Mouse (Mus musculus): ENCODE measurements around the gene Cnn3. TPM values are rescaled to one million over a fixed set of nuclear protein-coding genes. Genes with fewer than 3 reads are reported as not detected.

Gene Cnn3
- total and polyA plus RNA-seq, 3 experiments, result 37.8 to 45.4 (median 40.2) TPM

DNA sequence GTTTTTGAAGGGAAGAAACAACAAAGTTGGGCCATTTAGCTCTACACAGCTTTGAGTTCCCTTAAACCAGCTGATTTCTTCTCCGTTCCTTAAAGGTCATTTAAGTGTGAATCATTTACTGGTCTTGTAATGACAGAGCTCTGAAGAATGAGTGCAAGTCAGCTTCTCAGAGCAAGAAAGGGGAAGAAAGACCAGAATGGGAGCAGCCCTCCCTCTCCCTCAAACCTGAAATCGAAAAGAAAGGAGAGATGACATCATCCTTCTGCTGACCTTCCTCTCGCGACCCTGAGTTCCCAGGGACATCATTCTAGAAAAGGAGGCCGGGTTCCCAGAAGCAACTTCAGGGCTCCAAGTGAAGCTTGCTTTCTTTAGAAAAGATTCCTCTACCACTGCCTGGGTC lies 64.6 kb downstream of the Cnn3 start:
- Histone ChIP-seq H3K27ac (no peak overlapping the region), H3K9ac (ENCODE audit: low read depth, low read length) (no peak overlapping the region), H3K4me1 (ENCODE audit: control insufficient read depth, insufficient read depth, low read length) (no peaks in the 10 kb centered on the region; the same call in 1 of the 2 replicates), H3K79me2 (replicated peaks; ENCODE audit: control insufficient read depth, insufficient read depth, low read length) (no peaks in the 10 kb centered on the region), H3K27me3 (ENCODE audit: control insufficient read depth, insufficient read depth, low read length) (no peaks in the 10 kb centered on the region), H3K36me3 (ENCODE audit: control insufficient read depth, insufficient read depth, low read length) (no peaks in the 10 kb centered on the region), H3K4me3 (no peak overlapping the region)
- TF ChIP-seq POLR2A (IDR thresholded peaks at IDR 0.05; ENCODE audit: insufficient read depth, low read depth, low read length), result no peak
- TF ChIP-seq EP300 (IDR thresholded peaks at IDR 0.05; ENCODE audit: insufficient read depth, low read depth, low read length), result no peak
- no peak for TF ChIP-seq CTCF (IDR thresholded peaks at IDR 0.05)
- intact Hi-C loops (cut with DNase I), result no loop called here
- DNase-seq, result no peak
- WGBS, result 59% methylated on average over 5 of the region's 5 CpGs

GRCm38 (mm10) chr3:121492026-121492425 lies 65.7 kb downstream of the Cnn3 start:
- no peaks in the 10 kb centered on the region for H3K27me3 ChIP-seq (ENCODE audit: control insufficient read depth, insufficient read depth, low read length)
- 76% methylated on average over 5 of the region's 5 CpGs for WGBS
- intact Hi-C loops (cut with DNase I), result no loop called here

DNA sequence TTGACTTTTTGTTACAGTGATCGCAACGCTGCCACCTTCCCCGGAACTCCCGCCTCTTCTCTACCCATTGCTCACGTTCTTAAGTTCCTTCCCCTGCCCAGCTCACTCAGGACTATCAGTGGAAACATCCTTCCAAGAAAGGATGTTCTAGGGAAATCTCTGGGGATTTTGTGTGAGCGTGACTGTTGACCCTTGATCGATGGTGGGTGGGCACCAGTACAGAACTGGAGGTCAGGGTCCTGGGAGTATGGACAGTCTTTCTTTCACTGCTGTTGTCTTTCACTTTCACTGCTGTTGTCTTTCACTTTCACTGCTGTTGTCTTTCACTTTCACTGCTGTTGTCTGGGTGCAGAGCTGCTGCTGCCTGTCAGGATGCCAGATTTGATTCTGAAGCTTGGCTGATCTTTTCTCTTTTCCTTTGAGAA lies 67.7 kb downstream of the Cnn3 start:
- Histone ChIP-seq H3K27ac (no peak overlapping the region), H3K4me3 (no peak overlapping the region), H3K27me3 (ENCODE audit: control insufficient read depth, insufficient read depth, low read length) (no peaks in the 10 kb centered on the region), H3K36me3 (ENCODE audit: control insufficient read depth, insufficient read depth, low read length) (no peaks in the 10 kb centered on the region), H3K9ac (ENCODE audit: low read depth, low read length) (no peak overlapping the region), H3K4me1 (ENCODE audit: control insufficient read depth, insufficient read depth, low read length) (no peaks in the 10 kb centered on the region; the same call in 1 of the 2 replicates), H3K79me2 (replicated peaks; ENCODE audit: control insufficient read depth, insufficient read depth, low read length) (no peaks in the 10 kb centered on the region)
- WGBS, result 48% methylated on average over 7 of the region's 7 CpGs
- DNase-seq, result no peak
- TF ChIP-seq POLR2A (IDR thresholded peaks at IDR 0.05; ENCODE audit: insufficient read depth, low read depth, low read length), result no peak
- no peak for TF ChIP-seq CTCF (IDR thresholded peaks at IDR 0.05)
- no peak for TF ChIP-seq EP300 (IDR thresholded peaks at IDR 0.05; ENCODE audit: insufficient read depth, low read depth, low read length)
- intact Hi-C loops (cut with DNase I), result no loop called here

More at GRCm38 (mm10) chr3:121492026-121492425, 65.7 kb downstream of the Cnn3 start:
- no peak overlapping the region for H3K4me3 ChIP-seq
- H3K36me3 ChIP-seq (ENCODE audit: control insufficient read depth, insufficient read depth, low read length), result no peaks in the 10 kb centered on the region
- H3K4me1 ChIP-seq (ENCODE audit: control insufficient read depth, insufficient read depth, low read length), result no peaks in the 10 kb centered on the region; the same call in 1 of the 2 replicates
- DNase-seq, result no peak
- no peaks in the 10 kb centered on the region for H3K79me2 ChIP-seq (replicated peaks; ENCODE audit: control insufficient read depth, insufficient read depth, low read length)
- TF ChIP-seq POLR2A (IDR thresholded peaks at IDR 0.05; ENCODE audit: insufficient read depth, low read depth, low read length) (no peak), CTCF (IDR thresholded peaks at IDR 0.05) (no peak), EP300 (IDR thresholded peaks at IDR 0.05; ENCODE audit: insufficient read depth, low read depth, low read length) (no peak)
- H3K9ac ChIP-seq (ENCODE audit: low read depth, low read length), result no peak overlapping the region
- H3K27ac ChIP-seq, result no peak overlapping the region

DNA sequence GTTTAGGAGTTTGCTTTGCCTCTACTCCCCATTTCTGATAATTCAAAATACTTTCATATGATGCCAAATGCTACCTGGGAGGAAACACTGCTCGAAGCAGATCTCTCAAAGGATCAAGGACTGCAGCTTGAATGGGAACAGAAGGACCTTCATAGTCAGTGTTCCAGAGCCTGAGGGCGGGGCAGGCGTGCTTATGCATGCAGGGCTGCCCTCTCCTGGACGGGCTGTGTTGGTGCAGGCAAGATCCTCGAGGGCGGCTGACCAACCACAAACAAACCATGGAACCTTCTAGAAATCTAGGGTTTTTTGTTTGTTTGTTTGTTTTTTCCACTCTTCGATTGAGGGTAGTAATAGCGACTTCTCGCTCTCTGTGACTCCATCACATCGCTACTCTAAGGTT lies 73.9 kb downstream of the Cnn3 start:
- Histone ChIP-seq H3K79me2 (replicated peaks; ENCODE audit: control insufficient read depth, insufficient read depth, low read length) (no peaks in the 10 kb centered on the region), H3K27me3 (ENCODE audit: control insufficient read depth, insufficient read depth, low read length) (no peaks in the 10 kb centered on the region), H3K36me3 (ENCODE audit: control insufficient read depth, insufficient read depth, low read length) (no peaks in the 10 kb centered on the region), H3K27ac (no peak overlapping the region), H3K4me1 (ENCODE audit: control insufficient read depth, insufficient read depth, low read length) (peaks cover 2% of the 10 kb centered on the region), H3K9ac (ENCODE audit: low read depth, low read length) (no peak overlapping the region), H3K4me3 (no peak overlapping the region)
- 25% methylated on average over 10 of the region's 10 CpGs for WGBS
- peak; percentile 77 to 84 for DNase-seq
- intact Hi-C loops (cut with DNase I), result loop anchor here (1.0 to 2.0 kb wide), 3 partner anchors 75 to 329 kb away; partner anchors contain the start of gene Rwdd3
- TF ChIP-seq CTCF (IDR thresholded peaks at IDR 0.05) (no peak; the same call in none of the 2 replicates), EP300 (IDR thresholded peaks at IDR 0.05; ENCODE audit: insufficient read depth, low read depth, low read length) (peak; percentile 94)

GRCm38 (mm10) chr3:121500734-121501133 lies 74.4 kb downstream of the Cnn3 start:
- Histone ChIP-seq H3K27me3 (ENCODE audit: control insufficient read depth, insufficient read depth, low read length) (no peaks in the 10 kb centered on the region), H3K79me2 (replicated peaks; ENCODE audit: control insufficient read depth, insufficient read depth, low read length) (no peaks in the 10 kb centered on the region), H3K36me3 (ENCODE audit: control insufficient read depth, insufficient read depth, low read length) (no peaks in the 10 kb centered on the region), H3K4me1 (ENCODE audit: control insufficient read depth, insufficient read depth, low read length) (peaks cover 2% of the 10 kb centered on the region), H3K4me3 (no peak overlapping the region), H3K27ac (no peak overlapping the region), H3K9ac (ENCODE audit: low read depth, low read length) (no peak overlapping the region)
- DNase-seq, result peak in 1 of 2 experiments; percentile 9
- WGBS, result 38% methylated on average over 5 of the region's 5 CpGs
- intact Hi-C loops (cut with DNase I), result loop anchor here (1.0 to 2.0 kb wide), 3 partner anchors 76 to 330 kb away; partner anchors contain the start of gene Rwdd3
- no peak for TF ChIP-seq CTCF (IDR thresholded peaks at IDR 0.05)
- no peak for TF ChIP-seq EP300 (IDR thresholded peaks at IDR 0.05; ENCODE audit: insufficient read depth, low read depth, low read length)
- TF ChIP-seq POLR2A (IDR thresholded peaks at IDR 0.05; ENCODE audit: insufficient read depth, low read depth, low read length), result no peak

DNA sequence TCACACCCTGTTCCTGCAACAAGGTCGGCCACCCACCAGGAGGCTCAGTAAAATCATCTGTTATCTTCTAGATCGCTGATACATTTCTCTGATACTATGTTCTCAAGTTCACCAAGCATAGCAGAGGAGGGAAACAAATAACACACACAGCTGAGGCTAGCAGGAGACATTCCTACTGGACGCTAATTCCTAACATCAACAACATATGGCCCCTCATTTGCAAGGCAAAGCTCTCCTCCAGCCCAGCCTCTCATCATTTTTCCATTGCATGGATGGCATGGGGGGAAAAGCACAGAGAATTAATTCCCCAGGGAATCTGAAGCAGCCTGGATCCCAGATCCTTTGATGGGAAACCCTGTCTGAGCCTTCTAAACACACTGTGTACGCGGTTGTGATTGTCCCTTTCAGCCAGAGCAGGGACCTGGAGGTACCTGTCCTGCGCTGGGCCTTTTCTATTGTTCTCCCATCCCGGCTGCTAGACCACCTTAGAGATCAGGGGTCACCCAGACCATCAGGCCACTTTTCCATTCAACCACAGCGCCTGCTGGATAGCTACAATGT lies 78.7 kb downstream of the Cnn3 start:
- 80% methylated on average over 8 of the region's 8 CpGs for WGBS

More for the DNA sequence above, 78.7 kb downstream of the Cnn3 start:
- no peak overlapping the region for H3K9ac ChIP-seq (ENCODE audit: low read depth, low read length)
- no peaks in the 10 kb centered on the region for H3K79me2 ChIP-seq (replicated peaks; ENCODE audit: control insufficient read depth, insufficient read depth, low read length)
- peaks cover 2% of the 10 kb centered on the region for H3K4me1 ChIP-seq (ENCODE audit: control insufficient read depth, insufficient read depth, low read length)
- TF ChIP-seq CTCF (IDR thresholded peaks at IDR 0.05), result no peak
- intact Hi-C loops (cut with DNase I), result no loop called here
- no peak overlapping the region for H3K27ac ChIP-seq
- no peak for DNase-seq
- H3K36me3 ChIP-seq (ENCODE audit: control insufficient read depth, insufficient read depth, low read length), result no peaks in the 10 kb centered on the region
- H3K27me3 ChIP-seq (ENCODE audit: control insufficient read depth, insufficient read depth, low read length), result no peaks in the 10 kb centered on the region
- no peak overlapping the region for H3K4me3 ChIP-seq
